Mouse (Mus musculus) forebrain, embryonic 16.5 days (tissue): ENCODE measurements around the gene Vgll4. TPM values are rescaled to one million over a fixed set of nuclear protein-coding genes. Genes with fewer than 3 reads are reported as not detected.

Experiments
- ATAC-seq: fragments of 200-750 bp; cut with Nextera tagmentation; 2 replicates; pipeline ENCODE4 v1.8.0; 2017; ENCODE audit warnings: mild to moderate bottlenecking, moderate library complexity
- H3K27ac ChIP-seq: fragments of 300-500 bp; sonication (generic); 2 replicates; pipeline ENCODE4 v1.5.1; 2014; ENCODE audit warnings: low read length, control low read depth
- H3K27me3 ChIP-seq: fragments of 300-500 bp; sonication (generic); replicated peaks from 2 replicates; pipeline ENCODE4 v1.6.1; 2014; ENCODE audit warnings: low read length; ENCODE audit not compliant: control insufficient read depth, insufficient read depth
- H3K36me3 ChIP-seq: fragments of 300-500 bp; sonication (generic); 2 replicates; pipeline ENCODE4 v1.6.1; 2014; ENCODE audit not compliant: control insufficient read depth, insufficient read depth
- H3K4me1 ChIP-seq: fragments of 300-500 bp; sonication (generic); replicated peaks from 2 replicates; pipeline ENCODE4 v1.6.1; 2014; ENCODE audit warnings: low read length; ENCODE audit not compliant: control insufficient read depth, insufficient read depth
- H3K4me2 ChIP-seq: fragments of 300-500 bp; sonication (generic); 2 replicates; pipeline ENCODE4 v1.6.1; 2014; ENCODE audit warnings: mild to moderate bottlenecking, low read length, control low read depth
- H3K4me3 ChIP-seq: fragments of 300-500 bp; sonication (generic); replicated peaks from 2 replicates; pipeline ENCODE4 v1.5.1; 2014; ENCODE audit warnings: mild to moderate bottlenecking, low read length, control low read depth
- H3K9ac ChIP-seq: fragments of 300-500 bp; sonication (generic); replicated peaks from 2 replicates; pipeline ENCODE4 v1.6.1; 2014; ENCODE audit warnings: low read depth, low read length, control low read depth
- H3K9me3 ChIP-seq: fragments of 300-500 bp; sonication (generic); 2 replicates; pipeline ENCODE4 v1.6.1; 2016; ENCODE audit warnings: low read length; ENCODE audit not compliant: control insufficient read depth
- WGBS: fragments of 180-500 bp; shearing (Covaris S2); extraction: QIAGEN DNeasy Blood & Tissue Kit; methylation state at CpG from one replicate; pipeline ENCODE4 v1.1.7; 2014; 5-methylcytosine and 5-hydroxymethylcytosine counted together
- polyA plus RNA-seq: library from polyadenylated mRNA; unstranded; fragments of >200 nt; fragmentation: Nextera tagmentation; extraction: Ambion mirVana; gene quantifications from 2 replicates; pipeline ENCODE4 v1.2.1, GENCODE M21; 2015

Gene Vgll4
- polyA plus RNA-seq, 1 experiment from 2014 or later, result 74.3 TPM

DNA sequence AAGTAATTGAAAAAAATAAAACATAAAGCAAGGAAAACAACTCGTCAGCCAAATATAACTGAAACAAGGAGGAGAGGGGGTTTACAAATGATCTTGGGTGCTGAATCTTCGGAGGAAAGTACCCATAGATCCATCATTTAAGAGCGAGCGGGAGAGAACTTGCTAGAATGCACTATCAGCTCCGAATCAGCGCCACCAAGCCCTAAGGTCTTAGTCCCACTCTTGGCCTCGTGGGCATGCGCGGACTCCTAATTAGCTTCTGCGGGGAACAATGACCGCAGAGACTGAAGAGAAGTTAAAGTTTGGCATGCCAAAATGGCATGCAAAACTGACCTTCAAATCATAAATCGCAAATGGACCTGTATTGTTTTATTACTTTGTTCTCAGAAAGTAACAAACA lies 2.2 kb downstream of the Vgll4 start:
- Histone ChIP-seq H3K4me1 (peaks cover 24% of the 10 kb centered on the region), H3K27me3 (peaks cover 7% of the 10 kb centered on the region; the same call in 1 of the 2 replicates), H3K36me3 (no peaks in the 10 kb centered on the region), H3K27ac (no peak overlapping the region), H3K9me3 (0 out of 2 replicates have a peak, but pooled peaks cover 2% of the 10 kb centered on the region), H3K4me3 (peak overlapping the region; percentile 70), H3K4me2 (peak overlapping the region; percentile 98), H3K9ac (no peak overlapping the region)
- 30% methylated on average over 12 of the region's 12 CpGs for WGBS
- no peak for ATAC-seq

DNA sequence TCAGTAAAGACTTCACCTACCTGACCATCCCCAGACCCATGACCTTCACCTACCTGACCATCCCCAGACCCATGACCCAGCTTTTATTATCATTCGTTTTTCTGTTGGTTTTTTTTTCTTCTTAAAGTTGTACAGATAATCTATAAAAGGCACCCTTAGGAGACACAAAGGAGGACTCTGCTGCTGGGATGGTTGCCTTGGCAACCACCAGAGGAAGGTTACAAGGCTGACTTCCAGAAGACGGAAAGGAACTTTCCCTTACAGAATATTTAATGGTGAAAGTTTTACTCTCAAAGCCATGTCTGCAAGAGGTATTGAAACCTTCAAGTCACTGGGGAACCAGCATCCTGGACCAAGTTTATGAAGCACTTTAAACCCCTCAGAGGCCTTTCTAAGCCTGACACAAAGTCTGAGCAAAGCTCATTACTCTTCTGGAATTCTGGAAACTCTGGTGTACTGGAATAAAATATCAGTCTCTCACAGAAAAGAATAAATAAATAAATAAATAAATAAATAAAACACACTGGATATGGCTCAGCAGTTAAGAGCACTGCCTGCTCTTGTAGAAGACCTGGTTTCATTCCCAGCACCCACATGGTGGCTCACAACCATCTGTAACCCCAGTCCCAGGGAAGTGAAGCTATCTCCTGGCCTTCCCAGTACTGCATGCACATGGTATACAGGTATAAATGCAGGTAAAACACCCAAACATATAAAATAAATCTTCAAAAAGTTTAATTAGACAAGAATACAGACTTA lies 3.2 kb downstream of the Vgll4 start:
- H3K27ac ChIP-seq, result no peak overlapping the region
- 32% methylated on average over 2 of the region's 2 CpGs for WGBS
- no peak for ATAC-seq

DNA sequence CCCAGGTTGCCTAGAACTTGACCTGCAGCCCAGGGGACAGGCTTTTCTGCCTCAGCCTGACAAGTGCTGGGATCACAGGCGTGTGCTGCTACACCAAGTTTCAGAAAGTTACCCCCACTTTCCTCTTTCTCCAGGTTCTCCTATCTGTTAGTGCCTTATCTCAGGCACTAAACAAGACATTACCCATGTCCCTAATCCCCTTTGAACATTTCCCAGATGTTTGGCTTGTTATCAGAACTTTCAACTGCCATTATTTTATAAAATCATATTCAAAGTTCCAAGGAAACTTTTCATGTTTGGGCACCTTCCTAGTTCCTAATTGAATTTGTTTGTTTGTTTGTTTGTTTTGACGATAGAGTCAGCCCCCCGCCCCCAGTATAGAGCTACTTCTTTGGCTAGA lies 4.0 kb downstream of the Vgll4 start:
- H3K27ac ChIP-seq, result no peak overlapping the region
- H3K9ac ChIP-seq, result no peak overlapping the region
- H3K9me3 ChIP-seq, result no peaks in the 10 kb centered on the region
- H3K27me3 ChIP-seq, result peaks cover 7% of the 10 kb centered on the region; the same call in 1 of the 2 replicates
- H3K4me1 ChIP-seq, result peaks cover 24% of the 10 kb centered on the region
- no peak overlapping the region for H3K4me2 ChIP-seq
- WGBS, result 91% methylated on average over 3 of the region's 3 CpGs
- no peak overlapping the region for H3K4me3 ChIP-seq
- ATAC-seq, result no peak
- H3K36me3 ChIP-seq, result no peaks in the 10 kb centered on the region

More for the DNA sequence above, 3.2 kb downstream of the Vgll4 start:
- no peak overlapping the region for H3K9ac ChIP-seq
- H3K4me1 ChIP-seq, result peaks cover 24% of the 10 kb centered on the region
- H3K9me3 ChIP-seq, result 0 out of 2 replicates have a peak, but pooled peaks cover 2% of the 10 kb centered on the region
- H3K4me3 ChIP-seq, result no peak overlapping the region
- H3K4me2 ChIP-seq, result no peak overlapping the region
- H3K27me3 ChIP-seq, result peaks cover 7% of the 10 kb centered on the region; the same call in 1 of the 2 replicates
- no peaks in the 10 kb centered on the region for H3K36me3 ChIP-seq

DNA sequence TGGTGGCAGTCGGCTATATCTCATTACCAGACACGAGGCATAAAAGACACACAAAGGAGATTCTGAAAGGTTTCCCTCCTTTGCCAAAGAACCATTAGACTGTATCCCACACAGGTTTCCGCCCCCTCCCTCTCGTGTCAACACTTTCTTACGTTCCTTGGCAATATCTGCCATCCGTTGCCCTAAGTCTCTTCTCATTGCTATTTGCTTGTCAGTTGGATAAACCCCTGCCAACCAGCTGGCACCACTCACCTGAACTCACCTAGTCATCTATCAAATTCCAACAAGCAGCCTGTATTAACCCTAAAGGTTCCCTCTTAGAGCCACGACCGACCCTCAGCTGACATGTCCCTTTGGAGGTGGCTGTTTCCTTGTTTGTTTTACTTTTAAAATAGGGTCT lies 4.4 kb downstream of the Vgll4 start:
- WGBS, result 68% methylated on average over 8 of the region's 8 CpGs
- no peak overlapping the region for H3K27ac ChIP-seq
- H3K9ac ChIP-seq, result no peak overlapping the region
- ATAC-seq, result no peak
- H3K9me3 ChIP-seq, result no peaks in the 10 kb centered on the region
- peaks cover 24% of the 10 kb centered on the region for H3K4me1 ChIP-seq
- H3K27me3 ChIP-seq, result peaks cover 7% of the 10 kb centered on the region; the same call in 1 of the 2 replicates
- H3K4me3 ChIP-seq, result no peak overlapping the region
- H3K36me3 ChIP-seq, result no peaks in the 10 kb centered on the region
- H3K4me2 ChIP-seq, result no peak overlapping the region

DNA sequence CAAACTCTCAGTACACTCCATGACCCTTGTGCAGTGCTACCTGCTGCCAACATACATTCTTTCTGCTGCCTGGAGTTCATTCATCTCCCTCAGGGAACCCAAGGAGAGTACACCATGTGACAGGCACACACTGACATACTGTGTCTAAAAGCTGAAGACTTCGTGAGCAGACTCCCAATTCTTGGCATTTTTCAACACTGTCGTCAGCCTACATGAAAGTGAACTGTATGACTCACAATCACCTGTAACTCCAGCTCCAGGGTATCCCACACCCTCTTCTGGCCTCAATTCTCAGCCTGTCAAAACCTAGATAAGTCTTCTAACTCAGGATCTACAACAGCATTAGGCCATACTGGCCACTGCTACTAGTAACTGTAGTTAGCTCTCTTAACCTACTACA lies 5.6 kb downstream of the Vgll4 start:
- H3K4me3 ChIP-seq, result no peak overlapping the region
- no peaks in the 10 kb centered on the region for H3K36me3 ChIP-seq
- 89% methylated on average over 2 of the region's 2 CpGs for WGBS
- peaks cover 7% of the 10 kb centered on the region; the same call in 1 of the 2 replicates for H3K27me3 ChIP-seq
- H3K4me1 ChIP-seq, result peaks cover 16% of the 10 kb centered on the region
- no peak overlapping the region for H3K4me2 ChIP-seq
- no peak overlapping the region for H3K9ac ChIP-seq
- ATAC-seq, result no peak
- H3K27ac ChIP-seq, result no peak overlapping the region
- no peaks in the 10 kb centered on the region for H3K9me3 ChIP-seq

DNA sequence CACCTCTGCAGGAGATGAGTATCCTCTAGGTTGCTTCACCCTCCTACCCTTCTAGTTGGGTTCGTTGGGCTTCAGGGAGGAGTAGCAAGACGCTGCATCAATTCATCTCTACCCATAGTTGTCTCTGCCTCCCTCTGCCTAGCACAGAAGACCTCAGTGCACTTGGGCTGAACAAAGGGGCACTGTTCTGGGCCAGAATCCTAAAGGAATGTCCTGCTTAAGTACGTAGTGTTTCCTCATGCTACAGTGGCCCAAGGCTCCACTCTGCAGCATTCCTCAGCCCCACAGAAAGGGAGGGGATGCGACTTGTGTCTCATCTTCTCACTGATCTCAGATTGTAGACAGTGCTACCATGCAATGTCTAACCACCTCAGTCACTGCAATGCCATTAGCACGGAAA lies 6.2 kb downstream of the Vgll4 start:
- Histone ChIP-seq H3K36me3 (no peaks in the 10 kb centered on the region), H3K9ac (no peak overlapping the region), H3K9me3 (no peaks in the 10 kb centered on the region), H3K4me1 (peaks cover 16% of the 10 kb centered on the region), H3K27ac (no peak overlapping the region), H3K4me2 (no peak overlapping the region), H3K4me3 (no peak overlapping the region), H3K27me3 (peaks cover 7% of the 10 kb centered on the region; the same call in 1 of the 2 replicates)
- no peak for ATAC-seq
- 64% methylated on average over 5 of the region's 5 CpGs for WGBS

DNA sequence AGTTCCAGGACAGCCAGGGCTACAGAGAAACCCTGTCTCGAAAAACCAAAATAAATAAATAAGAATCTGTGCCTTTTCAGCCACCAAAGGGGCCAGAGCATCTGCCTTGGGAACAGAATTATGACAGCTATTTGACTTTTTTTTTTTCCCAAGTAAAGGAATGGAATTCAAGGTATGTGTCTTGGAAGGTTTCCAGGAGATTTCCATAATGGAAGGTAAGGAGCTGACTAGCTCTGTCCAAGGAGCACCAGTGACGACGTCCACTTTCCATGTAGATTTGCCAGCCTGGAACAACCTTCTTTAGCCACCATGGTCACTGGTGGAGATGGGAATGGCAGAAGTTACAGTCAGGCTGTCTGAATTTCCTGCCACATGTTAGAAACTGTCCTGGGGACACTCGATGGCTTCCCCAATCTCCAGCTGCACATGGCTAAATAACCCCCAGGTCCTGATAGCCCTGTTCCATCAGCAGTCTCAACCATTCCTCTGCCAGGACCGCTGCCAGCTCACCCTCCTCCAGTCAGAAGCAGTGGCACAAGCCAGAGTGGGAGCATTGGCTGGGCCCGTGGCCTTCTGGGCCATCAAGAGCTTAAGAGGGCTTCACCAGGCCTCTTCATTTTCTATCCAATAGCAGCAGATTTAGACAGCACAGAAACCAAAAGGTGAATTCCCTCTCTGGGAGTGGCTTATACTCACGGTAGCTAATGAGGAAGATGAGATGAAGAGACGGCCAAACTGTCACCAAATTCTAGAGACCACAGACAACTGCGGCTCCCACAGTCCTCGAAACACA lies 8.3 kb downstream of the Vgll4 start:
- H3K9me3 ChIP-seq, result no peaks in the 10 kb centered on the region
- no peak overlapping the region for H3K4me2 ChIP-seq
- WGBS, result 81% methylated on average over 10 of the region's 10 CpGs
- peaks cover 5% of the 10 kb centered on the region; the same call in 1 of the 2 replicates for H3K4me1 ChIP-seq
- H3K9ac ChIP-seq, result no peak overlapping the region
- ATAC-seq, result no peak
- no peaks in the 10 kb centered on the region for H3K36me3 ChIP-seq
- H3K27me3 ChIP-seq, result no peaks in the 10 kb centered on the region
- no peak overlapping the region for H3K27ac ChIP-seq
- H3K4me3 ChIP-seq, result no peak overlapping the region

DNA sequence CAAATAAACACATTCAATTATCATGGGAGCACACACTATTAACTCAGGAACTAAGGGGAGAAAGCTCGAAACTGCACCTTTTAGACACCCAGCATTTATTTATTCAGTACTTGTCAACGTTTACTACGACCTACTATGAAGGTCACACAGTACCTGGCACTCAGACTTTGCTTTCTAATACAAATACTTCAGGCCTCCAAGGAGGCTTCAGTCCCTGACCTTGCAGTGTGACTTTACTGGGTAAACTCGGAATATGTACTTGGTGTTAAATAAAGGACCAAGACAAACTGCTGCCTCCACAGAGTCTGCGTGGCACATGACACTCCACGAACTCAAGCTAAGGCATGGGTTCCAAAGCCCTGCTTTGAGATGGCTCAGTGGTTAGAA lies 10.8 kb downstream of the Vgll4 start:
- Histone ChIP-seq H3K9me3 (no peaks in the 10 kb centered on the region), H3K4me3 (no peak overlapping the region), H3K27me3 (no peaks in the 10 kb centered on the region), H3K9ac (no peak overlapping the region), H3K4me2 (no peak overlapping the region), H3K36me3 (no peaks in the 10 kb centered on the region), H3K4me1 (no peaks in the 10 kb centered on the region), H3K27ac (no peak overlapping the region)
- ATAC-seq, result no peak
- WGBS, result 89% methylated on average over 6 of the region's 6 CpGs

DNA sequence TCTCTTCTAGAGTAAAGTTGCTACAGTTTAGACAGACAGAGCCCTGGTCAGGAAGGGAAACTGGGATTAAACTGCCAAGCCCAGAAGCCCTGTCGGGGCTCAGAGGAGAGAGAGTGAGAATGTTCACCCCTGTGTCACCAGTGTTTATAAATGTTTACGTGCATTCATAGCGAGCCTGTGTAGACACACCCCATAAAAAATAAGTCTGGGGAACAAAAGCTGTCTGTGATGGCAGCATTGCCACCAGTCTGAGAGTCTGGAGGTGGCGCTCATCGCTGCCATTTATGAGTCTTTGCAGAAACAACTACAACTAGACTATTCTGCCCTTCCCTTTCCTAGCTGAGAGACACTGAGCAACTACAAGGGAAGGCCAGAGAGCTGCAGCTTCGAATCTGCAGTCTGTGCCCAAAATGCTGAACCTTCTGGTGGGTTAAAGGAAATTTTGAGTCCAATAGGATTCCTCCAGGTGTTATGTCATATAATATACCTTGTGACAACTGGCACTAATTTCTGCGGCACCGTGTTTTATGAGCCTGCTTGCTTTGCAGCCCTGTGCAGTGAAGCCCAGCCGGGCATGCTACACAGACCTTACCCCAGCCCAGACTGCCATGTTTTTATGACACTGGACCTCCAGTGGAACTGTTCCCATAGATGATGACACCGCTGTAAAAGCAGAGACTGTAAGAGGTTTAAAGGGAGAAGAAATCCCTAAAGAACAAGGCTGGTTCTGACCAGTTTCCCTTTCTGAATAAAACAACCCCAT lies 11.4 kb downstream of the Vgll4 start:
- Histone ChIP-seq H3K27me3 (no peaks in the 10 kb centered on the region), H3K36me3 (no peaks in the 10 kb centered on the region), H3K9me3 (no peaks in the 10 kb centered on the region), H3K4me1 (peaks cover under 1% of the 10 kb centered on the region; the same call in 1 of the 2 replicates), H3K4me3 (no peak overlapping the region), H3K9ac (no peak overlapping the region), H3K4me2 (no peak overlapping the region), H3K27ac (no peak overlapping the region)
- WGBS, result 79% methylated on average over 10 of the region's 10 CpGs
- ATAC-seq, result no peak
